8 mouse cellular contexts compared by ENCODE assay signal in the genomic region with DNA sequence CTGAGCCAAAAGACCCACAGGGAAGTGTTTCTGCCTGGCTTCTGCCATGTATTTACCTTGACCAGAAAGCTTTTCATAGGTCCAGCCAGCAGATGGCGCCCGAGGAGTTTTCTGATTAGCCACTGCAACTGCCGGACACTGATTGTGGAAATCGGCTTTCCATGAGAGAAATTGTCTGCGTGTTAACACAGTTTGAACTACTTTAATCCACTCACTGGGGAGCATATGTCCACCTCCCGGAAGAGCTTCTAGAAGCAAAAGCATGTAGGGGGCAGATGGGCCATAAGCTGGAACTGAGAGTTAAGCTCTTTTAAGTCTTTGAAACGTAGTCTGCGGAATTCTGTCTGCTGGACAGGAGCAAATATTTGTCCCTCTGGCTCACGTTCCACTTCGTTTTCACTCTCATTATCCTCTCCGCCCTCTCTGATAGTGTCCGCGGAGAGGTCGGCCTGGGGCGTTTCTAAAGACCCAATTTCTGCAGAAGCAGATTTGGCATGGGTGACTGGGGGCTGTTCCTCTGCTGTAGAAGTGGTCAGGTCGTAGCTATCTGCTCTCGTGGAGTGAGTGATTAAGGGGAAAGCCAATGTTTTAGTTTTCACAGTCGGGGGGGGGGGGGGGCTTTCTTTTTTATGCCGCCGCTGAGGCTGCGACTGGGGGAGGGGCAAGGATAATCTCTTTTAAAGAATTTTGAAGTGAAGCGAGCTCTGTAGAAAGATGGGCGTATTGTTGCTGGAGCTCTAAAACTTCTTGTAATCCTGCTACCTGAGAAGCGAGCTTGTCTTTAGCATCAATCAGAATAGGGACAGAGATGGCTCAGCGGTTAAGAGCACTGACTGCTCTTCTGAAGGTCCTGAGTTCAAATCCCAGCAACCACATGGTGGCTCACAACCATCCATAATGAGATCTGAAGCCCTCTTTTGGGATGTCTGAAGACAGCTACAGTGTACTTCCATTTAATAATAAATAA. TPM values are rescaled to one million over a fixed set of nuclear protein-coding genes. Genes with fewer than 3 reads are reported as not detected.
DNase-seq lines count a peak whose midpoint lies in the region; ATAC-seq and TF ChIP-seq lines count a peak whose summit lies in the region.

No protein-coding gene starts in this region.

- peak; percentile 69 for DNase-seq in MEL (ENCODE audit: low read depth, low spot score)
- peak; percentile 79 to 88 for DNase-seq in cerebellum, adult 2 months
- DNase-seq in forelimb bud, embryonic 11.5 days (ENCODE audit: low read depth, low spot score): peak; percentile 84
- peak; percentile 93 for DNase-seq in heart, postnatal 4 days
- DNase-seq in layer of hippocampus, adult 8-10 months (ENCODE audit: low spot score in 2 of 2): peak; percentile 75 to 92
- DNase-seq in lung, embryonic 14.5 days: peak; percentile 97
- DNase-seq in ovary, postnatal 36 days (ENCODE audit: low spot score): peak; percentile 88
- DNase-seq in thymus, postnatal 36 days: peak; percentile 39 to 54

- 10% methylated on average over 25 of the region's 25 CpGs for WGBS in cerebellum, adult 2 months
- WGBS in lung, embryonic 14.5 days: 9% methylated on average over 25 of the region's 25 CpGs

- TF ChIP-seq CTCF in MEL (IDR thresholded peaks at IDR 0.05 in 2 of 3, conservative IDR thresholded peaks at IDR 0.05 in 1 of 3; ENCODE audit: control insufficient read depth in 1 of 3, insufficient read depth in 1 of 3, low read depth in 2 of 3, low read length in 3 of 3, poor library complexity in 1 of 3, severe bottlenecking in 1 of 3): peak; percentile 58 to 85 (median 81)
- TF ChIP-seq CTCF in cerebellum, adult 2 months (IDR thresholded peaks at IDR 0.05; ENCODE audit: borderline replicate concordance, insufficient read depth, low read depth, low read length): peak; percentile 75
- TF ChIP-seq CTCF in lung, embryonic 14.5 days (IDR thresholded peaks at IDR 0.05; ENCODE audit: low read depth): peak; percentile 83

- no peaks in the 10 kb centered on the region for H3K79me2 ChIP-seq in MEL (ENCODE audit: control insufficient read depth, insufficient read depth, low read length, poor library complexity)

- no peak overlapping the region for H3K4me3 ChIP-seq in MEL (ENCODE audit: control insufficient read depth in 1 of 2, insufficient read depth in 1 of 2, low read depth in 2 of 2, low read length in 2 of 2)
- peak overlapping the region; percentile 2 for H3K4me3 ChIP-seq in cerebellum, adult 2 months (replicated peaks; ENCODE audit: insufficient read depth, low read depth, low read length)
- peak overlapping the region; percentile 37 for H3K4me3 ChIP-seq in lung, embryonic 14.5 days (ENCODE audit: low read depth, low read length)

- H3K36me3 ChIP-seq in MEL (ENCODE audit: control insufficient read depth in 1 of 2, insufficient read depth in 2 of 2, low read length in 2 of 2): peaks cover 0 to 5% of the 10 kb centered on the region in 2 experiments; a peak in 1 of 4 replicates
- no peaks in the 10 kb centered on the region for H3K36me3 ChIP-seq in lung, embryonic 14.5 days (ENCODE audit: insufficient read depth)

- H3K27me3 ChIP-seq in MEL (ENCODE audit: control insufficient read depth in 1 of 2, insufficient read depth in 2 of 2, low read length in 2 of 2): no peaks in the 10 kb centered on the region
- no peaks in the 10 kb centered on the region for H3K27me3 ChIP-seq in cerebellum, adult 2 months (ENCODE audit: control insufficient read depth, insufficient read depth, low read length)
- no peaks in the 10 kb centered on the region for H3K27me3 ChIP-seq in lung, embryonic 14.5 days (ENCODE audit: insufficient read depth, low read length)

- H3K9me3 ChIP-seq in MEL (replicated peaks; ENCODE audit: insufficient read depth, low read length): no peaks in the 10 kb centered on the region
- no peaks in the 10 kb centered on the region for H3K9me3 ChIP-seq in lung, embryonic 14.5 days (ENCODE audit: low read depth, low read length)

- peak overlapping the region; percentile 56 for H3K4me2 ChIP-seq in lung, embryonic 14.5 days

- H3K27ac ChIP-seq in MEL (ENCODE audit: control insufficient read depth, low read depth, low read length): no peak overlapping the region
- no peak overlapping the region for H3K27ac ChIP-seq in cerebellum, adult 2 months (ENCODE audit: insufficient read depth, low read length)
- H3K27ac ChIP-seq in lung, embryonic 14.5 days (ENCODE audit: low read depth): peak overlapping the region; percentile 5; the same call in 1 of the 2 replicates

- peak; percentile 80 for TF ChIP-seq RAD21 in MEL (IDR thresholded peaks at IDR 0.05; ENCODE audit: low read depth, low read length)

- TF ChIP-seq EP300 in MEL (IDR thresholded peaks at IDR 0.05; ENCODE audit: low read depth in 1 of 2, low read length in 2 of 2): no peak

- ATAC-seq in lung, embryonic 14.5 days (ENCODE audit: insufficient read depth): peak; percentile 95

- no peak for TF ChIP-seq POLR2A in MEL (IDR thresholded peaks at IDR 0.05; ENCODE audit: control insufficient read depth in 1 of 2, insufficient read depth in 1 of 2, low read depth in 1 of 2, low read length in 2 of 2, poor library complexity in 1 of 2)
- no peak for TF ChIP-seq POLR2A in cerebellum, adult 2 months (IDR thresholded peaks at IDR 0.05; ENCODE audit: borderline replicate concordance, insufficient read depth, low read length)

- H3K4me1 ChIP-seq in MEL (ENCODE audit: control insufficient read depth in 1 of 2, insufficient read depth in 2 of 2, low read length in 2 of 2): peaks cover 0 to 4% of the 10 kb centered on the region in 2 experiments; a peak in 1 of 4 replicates
- H3K4me1 ChIP-seq in cerebellum, adult 2 months (ENCODE audit: control insufficient read depth, insufficient read depth, low read length): no peaks in the 10 kb centered on the region
- H3K4me1 ChIP-seq in lung, embryonic 14.5 days (ENCODE audit: insufficient read depth): no peaks in the 10 kb centered on the region

- H3K9ac ChIP-seq in MEL (ENCODE audit: control insufficient read depth, low read depth, low read length, poor library complexity, severe bottlenecking): no peak overlapping the region
- H3K9ac ChIP-seq in lung, embryonic 14.5 days: peak overlapping the region; percentile 10; the same call in 1 of the 2 replicates

TF ChIP-seq in MEL, 35 proteins besides CTCF, POLR2A, EP300 and RAD21:
- no peak for TF ChIP-seq GABPA (IDR thresholded peaks at IDR 0.05; ENCODE audit: low read depth, low read length)
- peak; percentile 16; the same call in 1 of the 2 replicates for TF ChIP-seq RCOR1 (IDR thresholded peaks at IDR 0.05; ENCODE audit: low read depth, low read length)
- peak; percentile 57; the same call in 1 of the 2 replicates for TF ChIP-seq ZC3H11A (IDR thresholded peaks at IDR 0.05; ENCODE audit: low read depth, low read length)
- TF ChIP-seq SMC3 (IDR thresholded peaks at IDR 0.05; ENCODE audit: low read depth, low read length): peak; percentile 75

RNA-seq across cellular contexts. Expression of a gene that starts 41.2 kb away (rescaled TPM):
- not detected in 2 replicates for total RNA-seq in MEL (2012; rRNA removed)
- under 1 TPM in 1 of 2 experiments, not detected in 1; 0.01 TPM for polyA plus RNA-seq in MEL (2012; ENCODE audit: insufficient read depth in 1 of 2, insufficient read length in 2 of 2, low read depth in 1 of 2, low replicate concordance in 2 of 2, missing spikeins in 1 of 2)
- 0.51 and 0.54 TPM in 2 replicates for polyA plus RNA-seq in cerebellum, adult 2 months (2012; rRNA removed)
- total RNA-seq in heart, postnatal 4 days (2021): under 1 TPM; 0.10 to 0.18 TPM
- under 1 TPM; 0.33 to 0.92 (median 0.67) TPM for total RNA-seq in layer of hippocampus, adult 8-10 months (2022)
- 0.08 TPM in 1 of 2 replicates, not detected in the other for polyA plus RNA-seq in lung, embryonic 14.5 days (2014; fragmentation: Nextera tagmentation; extraction: Ambion mirVana)

Comparison
In these comparisons a context has a peak if more than half of its experiments do, and no peak if none do; other contexts are left out.
1. DNase-seq: peak in every context shown above with its lines; median percentile 97 in lung, embryonic 14.5 days; 93 in heart, postnatal 4 days; 88 in ovary, postnatal 36 days; 84 in forelimb bud, embryonic 11.5 days; 84 in cerebellum, adult 2 months; 84 in layer of hippocampus, adult 8-10 months; 69 in MEL; 46 in thymus, postnatal 36 days.
2. H3K4me3 ChIP-seq: peak in cerebellum, adult 2 months (single experiment) and lung, embryonic 14.5 days (single experiment); none in MEL (0 of 2).
3. Peak in every context shown above with its lines, with median percentiles within 50 percentile points of each other: CTCF ChIP-seq.